Mouse (Mus musculus): ENCODE data around the gene Espnl.

The Espnl gene

GRCm38 (mm10) chr1:91381091-91381471 is 59.2 kb downstream of the Espnl start:
- DNase-seq (ENCODE audit: low spot score): no peak

- no peak for DNase-seq (ENCODE audit: low spot score)
Measured at GRCm38 (mm10) chr1:91390369-91390768, 68.5 kb downstream of the Espnl start.

GRCm38 (mm10) chr1:91397927-91398259 is 76.0 kb downstream of the Espnl start:
- no peak for DNase-seq (ENCODE audit: low spot score)
